Mouse (Mus musculus) G1E (cell line): ENCODE measurements around the gene Cant1. TPM values are rescaled to one million over a fixed set of nuclear protein-coding genes. Genes with fewer than 3 reads are reported as not detected.

Experiments
- ATAC-seq: 2 replicates; pipeline ENCODE4 v1.8.0; 2016; ENCODE audit warnings: mild to moderate bottlenecking; ENCODE audit not compliant: insufficient number of reproducible peaks, poor library complexity, low FRiP score, severe bottlenecking; ENCODE audit errors: extremely low read depth
- DNase-seq: peaks from one replicate; pipeline ENCODE4 v3.0.0; 2012; ENCODE audit warnings: low spot score
- H3K27me3 ChIP-seq: 2 replicates; pipeline ENCODE4 v1.6.1; 2012; ENCODE audit warnings: mild to moderate bottlenecking, low read length, inconsistent platforms; ENCODE audit not compliant: insufficient read depth
- H3K36me3 ChIP-seq: replicated peaks from 2 replicates; pipeline ENCODE3; 2012; ENCODE audit warnings: mild to moderate bottlenecking, inconsistent platforms
- H3K4me1 ChIP-seq: 2 replicates; pipeline ENCODE4 v1.6.1; 2012; ENCODE audit warnings: low read depth, low read length, inconsistent platforms, mixed read lengths; ENCODE audit not compliant: insufficient read depth
- H3K4me3 ChIP-seq: 2 replicates; pipeline ENCODE4 v1.5.1; 2012; ENCODE audit warnings: low read depth, mild to moderate bottlenecking, inconsistent platforms, low read length, moderate library complexity, mixed read lengths
- H3K9me3 ChIP-seq: replicated peaks from 2 replicates; pipeline ENCODE4 v1.6.1; 2012; ENCODE audit warnings: inconsistent platforms
- CTCF ChIP-seq: IDR thresholded peaks from 2 replicates; pipeline ENCODE4 v1.5.1; 2012; ENCODE audit warnings: low read depth, low read length, inconsistent platforms, mixed read lengths
- GATA1 ChIP-seq: IDR thresholded peaks from 2 replicates; pipeline ENCODE4 v1.6.1; 2012; ENCODE audit warnings: borderline replicate concordance, low read length, inconsistent platforms, mixed read lengths
- GATA2 ChIP-seq: IDR thresholded peaks from 2 replicates; pipeline ENCODE4 v1.6.1; 2012; ENCODE audit warnings: low read depth, low read length, inconsistent platforms, borderline replicate concordance
- POLR2AphosphoS5 ChIP-seq: IDR thresholded peaks from 2 replicates; pipeline ENCODE4 v1.6.1; 2012; ENCODE audit warnings: low read depth, low read length, inconsistent platforms; ENCODE audit not compliant: insufficient replicate concordance
- TAL1 ChIP-seq: conservative IDR thresholded peaks from 2 replicates; pipeline ENCODE4 v1.6.1; 2012; ENCODE audit warnings: low read depth, low read length, inconsistent platforms, mixed read lengths
- polyA plus RNA-seq: library from polyadenylated mRNA; stranded (reverse); fragments of >175 nt; gene quantifications from 2 replicates; pipeline ENCODE4 v1.2.3, GENCODE M21; 2012
- total RNA-seq, 2 experiments: library from RNA; stranded (forward) in 1 of 2; stranded (reverse) in 1 of 2; fragments of 200-1000 nt in 1 of 2; fragments of >200 nt in 1 of 2; fragmentation: Nextera tagmentation in 1 of 2; gene quantifications; 2 replicates each; pipeline ENCODE4 v1.2.3; 2014 to 2017

The Cant1 gene
- total RNA-seq (2014; fragmentation: Nextera tagmentation) = 16.4 and 16.5 TPM in 2 replicates
- 14.9 and 16.4 TPM in 2 replicates for total RNA-seq (2017)
- polyA plus RNA-seq = 47.2 and 64.3 TPM in 2 replicates

- Histone ChIP-seq H3K4me1 (peaks cover 45% of the 10 kb centered on the region), H3K9me3 (no peaks in the 10 kb centered on the region), H3K4me3 (peak within 1 kb of the TSS; percentile 94), H3K27me3 (no peaks in the 10 kb centered on the region; the same call in 1 of the 2 replicates), H3K36me3 (peaks cover 39% of the 10 kb centered on the region)
- ATAC-seq (peak; percentile 90), DNase-seq (peak; percentile 96)
- TF ChIP-seq CTCF (no peak), GATA2 (no peak), TAL1 (no peak), POLR2AphosphoS5 (no peak), GATA1 (no peak)
These were observed at the start of gene Cant1 for GRCm38 (mm10) chr11:118418834-118419504. Gene Cant1, minus strand, starts transcription at chr11:118419086.

GRCm38 (mm10) chr11:118467441-118468035 lies 48.7 kb upstream of the Cant1 start:
- no peak for DNase-seq
- ATAC-seq = no peak
- H3K27me3 ChIP-seq = 0 out of 2 replicates have a peak, but pooled peaks cover 4% of the 10 kb centered on the region
- no peaks in the 10 kb centered on the region for H3K9me3 ChIP-seq
- no peaks in the 10 kb centered on the region for H3K4me1 ChIP-seq
- H3K36me3 ChIP-seq = no peaks in the 10 kb centered on the region
- TF ChIP-seq GATA1 (no peak), GATA2 (no peak), POLR2AphosphoS5 (no peak), CTCF (no peak), TAL1 (no peak)
- H3K4me3 ChIP-seq = no peak overlapping the region

GRCm38 (mm10) chr11:118460280-118460679 lies 41.4 kb upstream of the Cant1 start:
- no peak for ATAC-seq

DNA sequence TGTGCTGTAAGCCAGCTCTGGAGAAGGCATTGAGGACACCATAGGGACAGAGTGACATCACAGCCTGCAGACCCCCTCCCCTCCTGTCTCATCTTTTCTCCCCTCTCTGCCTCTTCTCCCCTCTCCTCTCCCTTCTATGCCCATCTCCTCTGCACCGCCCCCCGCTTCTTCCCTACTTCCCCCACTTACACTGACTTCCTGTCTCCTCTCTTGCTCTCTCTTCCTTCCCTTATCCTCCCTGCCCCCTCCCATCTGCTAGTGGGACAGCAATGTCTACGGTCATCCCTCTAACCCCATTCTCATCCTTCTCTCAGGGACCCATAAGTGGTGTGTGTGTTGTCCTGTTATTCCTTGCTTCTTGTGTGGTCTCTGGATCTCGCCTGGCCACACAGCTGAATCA lies 40.6 kb upstream of the Cant1 start:
- Histone ChIP-seq H3K9me3 (no peaks in the 10 kb centered on the region), H3K27me3 (no peaks in the 10 kb centered on the region), H3K4me3 (no peak overlapping the region), H3K4me1 (no peaks in the 10 kb centered on the region), H3K36me3 (no peaks in the 10 kb centered on the region)
- ATAC-seq = no peak
- no peak for TF ChIP-seq GATA2
- TF ChIP-seq POLR2AphosphoS5 = no peak
- TF ChIP-seq TAL1 = no peak
- no peak for TF ChIP-seq GATA1
- no peak for TF ChIP-seq CTCF
- no peak for DNase-seq

More at GRCm38 (mm10) chr11:118460280-118460679, 41.4 kb upstream of the Cant1 start:
- Histone ChIP-seq H3K4me1 (no peaks in the 10 kb centered on the region), H3K4me3 (no peak overlapping the region), H3K36me3 (no peaks in the 10 kb centered on the region), H3K27me3 (no peaks in the 10 kb centered on the region), H3K9me3 (no peaks in the 10 kb centered on the region)
- no peak for DNase-seq
- TF ChIP-seq CTCF (peak; percentile 49), TAL1 (no peak)

GRCm38 (mm10) chr11:118459051-118459450 lies 40.2 kb upstream of the Cant1 start:
- Histone ChIP-seq H3K4me3 (no peak overlapping the region), H3K36me3 (no peaks in the 10 kb centered on the region), H3K9me3 (no peaks in the 10 kb centered on the region), H3K4me1 (no peaks in the 10 kb centered on the region), H3K27me3 (no peaks in the 10 kb centered on the region)
- no peak for TF ChIP-seq TAL1
- no peak for TF ChIP-seq GATA1
- TF ChIP-seq CTCF = no peak
- TF ChIP-seq POLR2AphosphoS5 = no peak
- no peak for TF ChIP-seq GATA2
- ATAC-seq (no peak), DNase-seq (no peak)

DNA sequence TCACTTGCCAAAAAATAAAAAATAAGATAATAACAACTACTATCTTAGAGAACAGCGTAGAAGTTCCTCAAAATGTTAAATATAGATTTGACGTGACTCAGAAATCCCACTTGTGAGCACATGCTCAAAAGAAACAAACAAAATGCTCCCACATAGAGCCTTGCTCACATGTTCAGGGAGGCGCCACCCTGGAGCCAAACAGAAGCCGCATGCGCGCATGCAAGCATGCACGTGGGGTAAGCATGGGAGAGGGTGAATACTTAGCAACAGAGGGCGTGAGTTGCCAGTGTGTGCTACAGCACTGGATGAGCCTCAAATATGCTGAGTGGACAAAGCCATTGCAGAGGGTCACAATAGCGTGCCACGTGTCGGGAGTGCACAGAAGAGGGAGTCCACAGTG lies 38.1 kb upstream of the Cant1 start:
- Histone ChIP-seq H3K36me3 (no peaks in the 10 kb centered on the region), H3K9me3 (0 out of 2 replicates have a peak, but pooled peaks cover 2% of the 10 kb centered on the region), H3K4me1 (no peaks in the 10 kb centered on the region), H3K27me3 (no peaks in the 10 kb centered on the region), H3K4me3 (no peak overlapping the region)
- TF ChIP-seq GATA2 (no peak), POLR2AphosphoS5 (no peak), TAL1 (no peak), CTCF (no peak), GATA1 (no peak)
- ATAC-seq (no peak), DNase-seq (no peak)
